16 mouse cellular contexts compared by ENCODE assay signal in genomic region chr13:116306591-116306990, GRCm38 (mm10). TPM values are rescaled to one million over a fixed set of nuclear protein-coding genes. Genes with fewer than 3 reads are reported as not detected.
DNase-seq lines count a peak whose midpoint lies in the region; ATAC-seq and TF ChIP-seq lines count a peak whose summit lies in the region.
"Had no signal": no experiment of that assay in that cellular context is flagged by ENCODE, and none has a peak within 500 bp of the region (broad histone marks: within the 10 kb centered on the region; RNA-seq: fewer than 3 reads in every experiment).

No protein-coding gene starts in this region.

- H3K36me3 ChIP-seq in heart, embryonic 11.5 days (ENCODE audit: control insufficient read depth, insufficient read depth, low read length), result no peaks in the 10 kb centered on the region
- peaks cover 5% of the 10 kb centered on the region; the same call in 1 of the 2 replicates for H3K36me3 ChIP-seq in embryonic facial prominence, embryonic 10.5 days (replicated peaks)
- H3K36me3 ChIP-seq in forebrain, embryonic 15.5 days, result no peaks in the 10 kb centered on the region
- no peaks in the 10 kb centered on the region for H3K36me3 ChIP-seq in neural tube, embryonic 11.5 days (ENCODE audit: control insufficient read depth, insufficient read depth, low read length)
- H3K36me3 ChIP-seq in kidney, embryonic 14.5 days (ENCODE audit: control insufficient read depth, insufficient read depth, low read length), result no peaks in the 10 kb centered on the region
- no peaks in the 10 kb centered on the region for H3K36me3 ChIP-seq in kidney, embryonic 15.5 days
- H3K36me3 ChIP-seq: G1E had no signal

- H3K4me1 ChIP-seq in heart, embryonic 11.5 days (ENCODE audit: control insufficient read depth, insufficient read depth, low read length), result no peaks in the 10 kb centered on the region; the same call in 1 of the 2 replicates
- H3K4me1 ChIP-seq in embryonic facial prominence, embryonic 10.5 days, result peaks cover 48% of the 10 kb centered on the region
- H3K4me1 ChIP-seq in forebrain, embryonic 15.5 days, result peaks cover 18% of the 10 kb centered on the region
- no peaks in the 10 kb centered on the region for H3K4me1 ChIP-seq in neural tube, embryonic 11.5 days (ENCODE audit: control insufficient read depth, insufficient read depth, low read length)
- H3K4me1 ChIP-seq in kidney, embryonic 14.5 days (ENCODE audit: control insufficient read depth, insufficient read depth, low read length), result 0 out of 2 replicates have a peak, but pooled peaks cover 3% of the 10 kb centered on the region
- peaks cover 19% of the 10 kb centered on the region for H3K4me1 ChIP-seq in kidney, embryonic 15.5 days

- no peak overlapping the region for H3K9ac ChIP-seq in heart, embryonic 11.5 days (ENCODE audit: low read depth, low read length)
- H3K9ac ChIP-seq in forebrain, embryonic 15.5 days (replicated peaks), result no peak overlapping the region
- no peak overlapping the region for H3K9ac ChIP-seq in neural tube, embryonic 11.5 days (ENCODE audit: low read length)
- no peak overlapping the region for H3K9ac ChIP-seq in kidney, embryonic 14.5 days (ENCODE audit: low read depth, low read length)
- no peak overlapping the region for H3K9ac ChIP-seq in kidney, embryonic 15.5 days

- peaks cover 73% of the 10 kb centered on the region for H3K27me3 ChIP-seq in heart, embryonic 11.5 days (ENCODE audit: control insufficient read depth, insufficient read depth, low read length)
- H3K27me3 ChIP-seq in embryonic facial prominence, embryonic 10.5 days (replicated peaks; ENCODE audit: low read depth, poor library complexity, severe bottlenecking), result peaks cover 96% of the 10 kb centered on the region
- peaks cover 76% of the 10 kb centered on the region for H3K27me3 ChIP-seq in forebrain, embryonic 15.5 days
- peaks cover 93% of the 10 kb centered on the region for H3K27me3 ChIP-seq in neural tube, embryonic 11.5 days (ENCODE audit: control insufficient read depth, insufficient read depth, low read length)
- H3K27me3 ChIP-seq in kidney, embryonic 14.5 days (ENCODE audit: control insufficient read depth, insufficient read depth, low read length), result peaks cover 83% of the 10 kb centered on the region
- H3K27me3 ChIP-seq in kidney, embryonic 15.5 days, result peaks cover 96% of the 10 kb centered on the region

- no peak for ATAC-seq in heart, embryonic 11.5 days (replicated peaks; ENCODE audit: insufficient number of reproducible peaks, low FRiP score, low TSS enrichment)
- ATAC-seq in forebrain, embryonic 15.5 days (replicated peaks), result no peak
- no peak for ATAC-seq in neural tube, embryonic 11.5 days (ENCODE audit: insufficient read depth, low FRiP score, low TSS enrichment)
- no peak for ATAC-seq in kidney, embryonic 14.5 days (ENCODE audit: low FRiP score, low TSS enrichment)
- ATAC-seq in kidney, embryonic 15.5 days (replicated peaks; ENCODE audit: low FRiP score), result no peak

- 13% methylated on average over 6 of the region's 6 CpGs for WGBS in heart, embryonic 11.5 days (ENCODE audit: insufficient replicate concordance)
- WGBS in embryonic facial prominence, embryonic 10.5 days, result 3% methylated on average over 6 of the region's 6 CpGs
- 4% methylated on average over 6 of the region's 6 CpGs for WGBS in forebrain, embryonic 15.5 days
- WGBS in neural tube, embryonic 11.5 days, result 2% methylated on average over 6 of the region's 6 CpGs
- WGBS in kidney, embryonic 14.5 days, result 10% methylated on average over 6 of the region's 6 CpGs
- 8% methylated on average over 6 of the region's 6 CpGs for WGBS in kidney, embryonic 15.5 days

- DNase-seq in heart, adult 9 months (ENCODE audit: low spot score in 2 of 2), result no peak
- DNase-seq in embryonic facial prominence, embryonic 10.5 days (ENCODE audit: low spot score), result peak; percentile 13
- DNase-seq in neural tube, embryonic 11.5 days (ENCODE audit: low spot score), result no peak
- DNase-seq in left cerebral cortex, adult 2 months (ENCODE audit: extremely low spot score in 1 of 2, low spot score in 2 of 2), result no peak
- DNase-seq: B cell, adult 2 months; cerebellum, adult 2 months; gastrocnemius, adult 2 months; kidney, adult 2 months; layer of hippocampus, postnatal 36 days; lung, postnatal 10 days; thymus, postnatal 36 days had no signal

- H3K9me3 ChIP-seq in heart, embryonic 11.5 days (replicated peaks; ENCODE audit: control insufficient read depth, low read length), result no peaks in the 10 kb centered on the region
- no peaks in the 10 kb centered on the region for H3K9me3 ChIP-seq in embryonic facial prominence, embryonic 10.5 days
- H3K9me3 ChIP-seq in forebrain, embryonic 15.5 days, result 0 out of 2 replicates have a peak, but pooled peaks cover 2% of the 10 kb centered on the region
- no peaks in the 10 kb centered on the region for H3K9me3 ChIP-seq in neural tube, embryonic 11.5 days (ENCODE audit: control insufficient read depth, low read length)
- no peaks in the 10 kb centered on the region for H3K9me3 ChIP-seq in kidney, embryonic 14.5 days (ENCODE audit: control insufficient read depth, low read length)
- no peaks in the 10 kb centered on the region for H3K9me3 ChIP-seq in kidney, embryonic 15.5 days (replicated peaks)

- no peak overlapping the region for H3K27ac ChIP-seq in heart, embryonic 11.5 days (ENCODE audit: low read depth, low read length)
- peak overlapping the region; percentile 24 for H3K27ac ChIP-seq in embryonic facial prominence, embryonic 10.5 days (replicated peaks)
- peak overlapping the region; percentile 39; the same call in 1 of the 2 replicates for H3K27ac ChIP-seq in forebrain, embryonic 15.5 days (replicated peaks)
- peak overlapping the region; percentile 41; the same call in 1 of the 2 replicates for H3K27ac ChIP-seq in neural tube, embryonic 11.5 days (ENCODE audit: low read depth, low read length)
- H3K27ac ChIP-seq in kidney, embryonic 14.5 days (ENCODE audit: low read depth, low read length), result no peak overlapping the region
- H3K27ac ChIP-seq in left cerebral cortex, adult 2 months, result no peak overlapping the region
- no peak overlapping the region for H3K27ac ChIP-seq in kidney, embryonic 15.5 days
- H3K27ac ChIP-seq: gastrocnemius, adult 2 months had no signal

- H3K4me3 ChIP-seq in heart, embryonic 11.5 days (ENCODE audit: low read depth, low read length), result peak overlapping the region; percentile 0; the same call in 1 of the 2 replicates
- peak overlapping the region; percentile 68 for H3K4me3 ChIP-seq in embryonic facial prominence, embryonic 10.5 days
- peak overlapping the region; percentile 30 for H3K4me3 ChIP-seq in forebrain, embryonic 15.5 days
- peak overlapping the region; percentile 22 for H3K4me3 ChIP-seq in neural tube, embryonic 11.5 days (ENCODE audit: low read depth, low read length)
- H3K4me3 ChIP-seq in kidney, embryonic 14.5 days (ENCODE audit: low read length), result no peak overlapping the region
- no peak overlapping the region for H3K4me3 ChIP-seq in left cerebral cortex, adult 2 months
- H3K4me3 ChIP-seq in kidney, embryonic 15.5 days (replicated peaks), result no peak overlapping the region
- H3K4me3 ChIP-seq: gastrocnemius, adult 2 months had no signal

- intact Hi-C loops in left cerebral cortex, adult 2 months (cut with DNase I), result no loop called here

- H3K4me2 ChIP-seq in heart, embryonic 11.5 days, result peak overlapping the region; percentile 23; the same call in 1 of the 2 replicates
- 0 out of 2 replicates have a peak overlapping the region, but pooled peaks have one; percentile 0 for H3K4me2 ChIP-seq in forebrain, embryonic 15.5 days (replicated peaks)
- no peak overlapping the region for H3K4me2 ChIP-seq in neural tube, embryonic 11.5 days (ENCODE audit: low read depth)
- no peak overlapping the region for H3K4me2 ChIP-seq in kidney, embryonic 14.5 days (replicated peaks; ENCODE audit: low read depth, low read length)
- no peak overlapping the region for H3K4me2 ChIP-seq in kidney, embryonic 15.5 days

- TF ChIP-seq CTCF in left cerebral cortex, adult 2 months (IDR thresholded peaks at IDR 0.05), result no peak

RNA-seq across cellular contexts. Expression of gene Isl1, which starts 2.9 kb away (rescaled TPM):
- polyA plus RNA-seq in heart, embryonic 11.5 days (2014; fragmentation: Nextera tagmentation; extraction: Ambion mirVana), result 8.4 and 13.9 TPM in 2 replicates
- 49.5 and 58.7 TPM in 2 replicates for polyA plus RNA-seq in embryonic facial prominence, embryonic 10.5 days (2016; fragmentation: Nextera tagmentation; extraction: Ambion mirVana)
- polyA plus RNA-seq in forebrain, embryonic 15.5 days (2015; fragmentation: Nextera tagmentation; extraction: Ambion mirVana), result 58.1 and 65.4 TPM in 2 replicates
- 111 and 136 TPM in 2 replicates for polyA plus RNA-seq in neural tube, embryonic 11.5 days (2014; fragmentation: Nextera tagmentation; extraction: Ambion mirVana)
- 0.11 TPM in 1 of 2 replicates, not detected in the other for polyA plus RNA-seq in kidney, embryonic 14.5 days (2014; fragmentation: Nextera tagmentation; extraction: Ambion mirVana)
- 1 to 10 TPM in 1 of 2 experiments, under 1 TPM in 1; 0.84 to 2.4 TPM for total RNA-seq in left cerebral cortex, adult 2 months (2021)
- 2.7 and 5.0 TPM in 2 replicates for polyA plus RNA-seq in kidney, embryonic 15.5 days (2015; fragmentation: Nextera tagmentation; extraction: Ambion mirVana)
- total RNA-seq: layer of hippocampus, postnatal 36 days had no signal
- polyA plus RNA-seq: G1E had no signal

Comparison
In these comparisons a context has a peak if more than half of its experiments do, and no peak if none do; other contexts are left out.
1. H3K27ac ChIP-seq: peak in embryonic facial prominence, embryonic 10.5 days (single experiment), forebrain, embryonic 15.5 days (single experiment) and neural tube, embryonic 11.5 days (single experiment); none in heart, embryonic 11.5 days (single experiment), kidney, embryonic 14.5 days (single experiment), left cerebral cortex, adult 2 months (single experiment) and kidney, embryonic 15.5 days (single experiment).
2. H3K4me2 ChIP-seq: peak in heart, embryonic 11.5 days (single experiment) and forebrain, embryonic 15.5 days (single experiment); none in neural tube, embryonic 11.5 days (single experiment), kidney, embryonic 14.5 days (single experiment) and kidney, embryonic 15.5 days (single experiment).
3. H3K4me3 ChIP-seq: peak in heart, embryonic 11.5 days (single experiment), embryonic facial prominence, embryonic 10.5 days (single experiment), forebrain, embryonic 15.5 days (single experiment) and neural tube, embryonic 11.5 days (single experiment); none in kidney, embryonic 14.5 days (single experiment), left cerebral cortex, adult 2 months (single experiment) and kidney, embryonic 15.5 days (single experiment).